Mouse (Mus musculus): ENCODE measurements around the gene Olfr1477. TPM values are rescaled to one million over a fixed set of nuclear protein-coding genes. Genes with fewer than 3 reads are reported as not detected.
"Not testable (repeated sequence)": the region's sequence is repeated elsewhere in the genome, so short reads cannot be mapped to it uniquely, and the experiment has no call there.

Olfr1477 gene
- polyA plus RNA-seq (2015; fragmentation: Nextera tagmentation; extraction: Ambion mirVana), result not detected in 2 replicates

DNA sequence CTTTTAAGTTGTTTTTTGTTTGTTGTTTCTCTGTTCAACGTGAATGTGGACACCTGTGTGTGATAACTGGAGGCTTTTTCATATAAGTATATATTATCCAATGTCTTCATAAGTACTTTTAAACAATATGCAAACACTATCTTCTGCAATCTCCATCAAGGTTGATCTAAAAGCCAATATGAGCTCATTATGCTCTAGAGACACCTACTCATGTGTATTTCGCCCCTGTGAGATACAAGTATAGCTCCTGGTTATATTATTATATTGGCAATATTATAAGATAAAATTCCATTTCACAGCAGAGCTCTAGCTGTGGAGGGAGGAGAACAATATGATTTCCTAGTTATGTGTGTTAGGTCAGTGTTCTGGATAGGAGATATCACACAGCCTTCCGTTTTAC is at the start of gene Olfr1477:
Gene Olfr1477 (plus strand): TSS at position 301 of the 400 bp plus-strand sequence.
- H3K9ac ChIP-seq, result no peak within 1 kb of the TSS
- H3K4me1 ChIP-seq, result no peaks in the 10 kb centered on the region
- H3K4me2 ChIP-seq, result no peak within 1 kb of the TSS
- no peaks in the 10 kb centered on the region for H3K36me3 ChIP-seq
- no peaks in the 10 kb centered on the region for H3K27me3 ChIP-seq
- ATAC-seq (replicated peaks; ENCODE audit: low FRiP score), result no peak
- WGBS, result 74% methylated on average over 3 of the region's 3 CpGs
- no peak within 1 kb of the TSS for H3K4me3 ChIP-seq (replicated peaks)
- no peak within 1 kb of the TSS for H3K27ac ChIP-seq
- H3K9me3 ChIP-seq (replicated peaks), result no peaks in the 10 kb centered on the region

DNA sequence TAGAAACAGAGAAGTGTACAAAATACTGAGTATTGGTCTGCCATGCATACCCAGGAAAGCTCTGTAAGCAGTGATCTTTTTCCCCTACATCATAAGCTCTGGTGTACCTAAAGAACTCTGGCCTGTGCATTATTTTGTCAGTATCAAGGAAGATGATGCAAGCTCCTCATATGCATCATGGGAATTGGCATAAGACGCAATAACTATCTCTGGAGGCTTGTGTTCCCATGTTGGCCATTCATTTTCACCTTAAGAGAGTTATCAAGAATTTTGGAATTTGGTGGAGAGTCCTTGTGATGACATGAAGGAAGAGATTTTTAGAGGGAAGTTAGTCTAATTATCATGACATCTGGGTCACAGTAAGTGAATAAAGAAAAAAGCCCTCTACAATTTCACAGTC is 44.4 kb upstream of the Olfr1477 start, which contains the start of gene Olfr1472:
Gene Olfr1472 (minus strand): TSS at position 101 of the 400 bp plus-strand sequence.
- ATAC-seq (replicated peaks; ENCODE audit: low FRiP score), result no peak
- H3K9me3 ChIP-seq (replicated peaks), result no peaks in the 10 kb centered on the region
- no peaks in the 10 kb centered on the region for H3K36me3 ChIP-seq
- no peaks in the 10 kb centered on the region for H3K27me3 ChIP-seq
- no peak within 1 kb of the TSS for H3K4me3 ChIP-seq (replicated peaks)
- WGBS, result 91% methylated on average over 1 of the region's 1 CpGs
- H3K27ac ChIP-seq, result no peak within 1 kb of the TSS
- no peak within 1 kb of the TSS for H3K4me2 ChIP-seq
- H3K9ac ChIP-seq, result no peak within 1 kb of the TSS
- no peaks in the 10 kb centered on the region for H3K4me1 ChIP-seq

DNA sequence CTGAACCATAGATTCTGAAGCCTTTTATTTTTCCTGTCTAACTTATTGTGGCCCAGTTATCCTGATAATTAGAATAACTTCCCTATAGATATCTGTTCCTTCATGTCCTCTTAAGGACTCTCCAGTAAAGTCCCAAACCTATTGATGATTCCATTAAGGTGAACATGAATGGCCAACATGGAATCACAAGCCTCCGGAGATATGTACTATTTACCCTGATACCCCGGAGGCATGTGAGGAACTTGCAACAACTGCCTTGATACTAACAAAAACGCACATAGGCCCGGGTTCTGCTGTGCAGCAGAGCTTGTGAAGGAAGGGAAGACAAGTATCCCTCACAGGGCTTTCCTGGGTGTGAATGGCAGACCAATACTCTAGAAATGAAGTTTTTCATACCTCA is 31.1 kb upstream of the Olfr1477 start, which contains the start of gene Olfr1474:
Gene Olfr1474 (plus strand): TSS at position 301 of the 400 bp plus-strand sequence.
- not testable (repeated sequence) for H3K36me3 ChIP-seq; H3K9ac ChIP-seq; ATAC-seq (replicated peaks; ENCODE audit: low FRiP score); H3K27ac ChIP-seq; H3K27me3 ChIP-seq; H3K4me1 ChIP-seq; H3K9me3 ChIP-seq (replicated peaks); H3K4me3 ChIP-seq (replicated peaks); H3K4me2 ChIP-seq
- WGBS, result 81% methylated on average over 4 of the region's 4 CpGs

DNA sequence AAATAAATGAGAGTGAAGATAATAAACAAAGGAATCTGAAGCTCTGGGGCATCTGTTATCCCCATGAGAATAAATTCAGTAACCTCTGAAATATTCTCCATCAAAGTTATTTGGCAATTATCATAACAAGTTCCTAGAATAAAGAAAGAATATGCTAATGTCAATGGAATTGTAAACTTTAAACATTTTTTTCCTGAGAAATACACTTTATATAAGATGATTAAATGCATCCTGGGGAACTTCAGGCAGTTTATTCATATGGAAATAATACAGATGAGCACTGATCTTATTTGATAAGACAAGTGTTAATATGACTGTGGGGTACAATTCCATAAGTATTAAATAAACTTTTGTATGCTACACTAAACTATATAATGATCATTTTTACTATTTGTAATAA is 20.2 kb upstream of the Olfr1477 start, which contains the start of gene Olfr1475:
Gene Olfr1475 (minus strand): TSS at position 101 of the 400 bp plus-strand sequence.
- no peaks in the 10 kb centered on the region for H3K27me3 ChIP-seq
- H3K4me1 ChIP-seq, result no peaks in the 10 kb centered on the region
- H3K4me3 ChIP-seq (replicated peaks), result no peak within 1 kb of the TSS
- no peak within 1 kb of the TSS for H3K27ac ChIP-seq
- H3K4me2 ChIP-seq, result no peak within 1 kb of the TSS
- H3K9me3 ChIP-seq (replicated peaks), result no peaks in the 10 kb centered on the region
- no peaks in the 10 kb centered on the region for H3K36me3 ChIP-seq
- H3K9ac ChIP-seq, result no peak within 1 kb of the TSS
- ATAC-seq (replicated peaks; ENCODE audit: low FRiP score), result no peak

DNA sequence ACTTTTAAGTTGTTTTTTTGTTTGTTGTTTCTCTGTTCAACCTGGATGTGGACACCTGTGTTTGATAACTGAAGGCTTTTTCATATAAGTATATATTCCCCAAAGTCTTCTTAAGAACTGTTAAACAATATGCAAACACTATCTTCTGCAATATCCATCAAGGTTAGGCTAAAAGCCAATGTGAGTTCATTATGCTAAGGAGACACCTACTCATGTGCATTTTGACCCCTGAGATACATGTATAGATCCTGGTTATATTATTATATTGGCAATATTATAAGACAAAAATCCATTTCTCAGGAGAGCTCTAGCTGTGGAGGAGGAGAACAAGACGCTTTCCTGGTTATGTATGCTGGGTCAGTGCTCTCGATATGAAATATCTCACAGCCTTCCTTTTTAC is 27.3 kb downstream of the Olfr1477 start, which contains the start of gene Olfr1480:
Gene Olfr1480 (plus strand): TSS at position 301 of the 400 bp plus-strand sequence.
- no peak within 1 kb of the TSS for H3K27ac ChIP-seq
- no peak within 1 kb of the TSS for H3K4me2 ChIP-seq
- no peaks in the 10 kb centered on the region for H3K27me3 ChIP-seq
- WGBS, result 86% methylated on average over 2 of the region's 2 CpGs
- H3K9me3 ChIP-seq (replicated peaks), result peaks cover 9% of the 10 kb centered on the region; the same call in 1 of the 2 replicates
- no peaks in the 10 kb centered on the region for H3K36me3 ChIP-seq
- no peaks in the 10 kb centered on the region for H3K4me1 ChIP-seq
- H3K9ac ChIP-seq, result no peak within 1 kb of the TSS
- no peak within 1 kb of the TSS for H3K4me3 ChIP-seq (replicated peaks)
- ATAC-seq (replicated peaks; ENCODE audit: low FRiP score), result no peak

Other genes starting within 250 kb of the Olfr1477 start
- gene Olfr1465, start 185.0 kb upstream of the Olfr1477 start, polyA plus RNA-seq (2015; fragmentation: Nextera tagmentation; extraction: Ambion mirVana), result not detected in 2 replicates
- gene Olfr1466, start 161.7 kb upstream of the Olfr1477 start, polyA plus RNA-seq (2015; fragmentation: Nextera tagmentation; extraction: Ambion mirVana), result not detected in 2 replicates
- gene Olfr1467, start 138.3 kb upstream of the Olfr1477 start, polyA plus RNA-seq (2015; fragmentation: Nextera tagmentation; extraction: Ambion mirVana), result not detected in 2 replicates
- not detected in 2 replicates for gene Olfr1469, start 92.7 kb upstream of the Olfr1477 start, polyA plus RNA-seq (2015; fragmentation: Nextera tagmentation; extraction: Ambion mirVana)
- not detected in 2 replicates for gene Olfr1471, start 57.1 kb upstream of the Olfr1477 start, polyA plus RNA-seq (2015; fragmentation: Nextera tagmentation; extraction: Ambion mirVana)
- not detected in 2 replicates for gene Olfr1472, start 44.5 kb upstream of the Olfr1477 start, polyA plus RNA-seq (2015; fragmentation: Nextera tagmentation; extraction: Ambion mirVana)
- gene Olfr1474, start 31.0 kb upstream of the Olfr1477 start, polyA plus RNA-seq (2015; fragmentation: Nextera tagmentation; extraction: Ambion mirVana), result not detected in 2 replicates
- not detected in 2 replicates for gene Olfr1475, start 20.4 kb upstream of the Olfr1477 start, polyA plus RNA-seq (2015; fragmentation: Nextera tagmentation; extraction: Ambion mirVana)
- not detected in 2 replicates for gene Olfr1480, start 27.4 kb downstream of the Olfr1477 start, polyA plus RNA-seq (2015; fragmentation: Nextera tagmentation; extraction: Ambion mirVana)
- not detected in 2 replicates for gene Olfr1484, start 83.0 kb downstream of the Olfr1477 start, polyA plus RNA-seq (2015; fragmentation: Nextera tagmentation; extraction: Ambion mirVana)
- gene Olfr1487, start 116.8 kb downstream of the Olfr1477 start, polyA plus RNA-seq (2015; fragmentation: Nextera tagmentation; extraction: Ambion mirVana), result not detected in 2 replicates
- not detected in 2 replicates for gene Olfr1489, start 131.1 kb downstream of the Olfr1477 start, polyA plus RNA-seq (2015; fragmentation: Nextera tagmentation; extraction: Ambion mirVana)
- not detected in 2 replicates for gene Olfr1490, start 150.5 kb downstream of the Olfr1477 start, polyA plus RNA-seq (2015; fragmentation: Nextera tagmentation; extraction: Ambion mirVana)
- not detected in 2 replicates for gene Olfr1491, start 196.7 kb downstream of the Olfr1477 start, polyA plus RNA-seq (2015; fragmentation: Nextera tagmentation; extraction: Ambion mirVana)
- not detected in 2 replicates for gene Olfr1493-ps1, start 222.7 kb downstream of the Olfr1477 start, polyA plus RNA-seq (2015; fragmentation: Nextera tagmentation; extraction: Ambion mirVana)
- not detected in 2 replicates for gene Olfr1494, start 239.2 kb downstream of the Olfr1477 start, polyA plus RNA-seq (2015; fragmentation: Nextera tagmentation; extraction: Ambion mirVana)